Mouse (Mus musculus) midbrain, postnatal 0 days (tissue): ENCODE data around the gene Acvr1b. TPM values are rescaled to one million over a fixed set of nuclear protein-coding genes. Genes with fewer than 3 reads are reported as not detected.
A peak's percentile ranks its signal among the peaks of the same experiment; 100 is the strongest.

Experiments used
- ATAC-seq: fragments of 200-750 bp; cut with Nextera tagmentation; 2 replicates; pipeline ENCODE4 v1.8.0; 2017; ENCODE audit warnings: moderate number of reproducible peaks, mild to moderate bottlenecking, moderate TSS enrichment, moderate library complexity; ENCODE audit not compliant: low FRiP score
- DNase-seq: peaks from one replicate; pipeline ENCODE4 v3.0.0-alpha.2; 2015; ENCODE audit warnings: low spot score
- H3K27ac ChIP-seq: fragments of 300-500 bp; sonication (generic); 2 replicates; pipeline ENCODE4 v1.5.1; 2014; ENCODE audit warnings: low read depth, mild to moderate bottlenecking, low read length, mixed read lengths
- H3K27me3 ChIP-seq: fragments of 300-500 bp; sonication (generic); 2 replicates; pipeline ENCODE4 v1.6.1; 2014; ENCODE audit warnings: low read length, control low read depth, mixed read lengths; ENCODE audit not compliant: insufficient read depth
- H3K36me3 ChIP-seq: fragments of 300-500 bp; sonication (generic); 2 replicates; pipeline ENCODE4 v1.6.1; 2014; ENCODE audit warnings: low read length, control low read depth, mixed read lengths; ENCODE audit not compliant: insufficient read depth
- H3K4me1 ChIP-seq: fragments of 300-500 bp; sonication (generic); 2 replicates; pipeline ENCODE4 v1.6.1; 2014; ENCODE audit warnings: mild to moderate bottlenecking, control low read depth, antibody characterized with exemption, low read length, mixed read lengths; ENCODE audit not compliant: insufficient read depth
- H3K4me2 ChIP-seq: fragments of 300-500 bp; sonication (generic); 2 replicates; pipeline ENCODE4 v1.6.1; 2014; ENCODE audit warnings: low read depth, mild to moderate bottlenecking, low read length, mixed read lengths; ENCODE audit not compliant: poor library complexity, severe bottlenecking
- H3K4me3 ChIP-seq: fragments of 300-500 bp; sonication (generic); 2 replicates; pipeline ENCODE4 v1.5.1; 2014; ENCODE audit warnings: low read depth, mild to moderate bottlenecking, low read length, moderate library complexity
- H3K9ac ChIP-seq: fragments of 300-500 bp; sonication (generic); replicated peaks from 2 replicates; pipeline ENCODE4 v1.6.1; 2014; ENCODE audit warnings: mild to moderate bottlenecking, low read length, moderate library complexity, mixed read lengths; ENCODE audit not compliant: poor library complexity, severe bottlenecking
- H3K9me3 ChIP-seq: fragments of 300-500 bp; sonication (generic); 2 replicates; pipeline ENCODE4 v1.6.1; 2016; ENCODE audit warnings: low read length, control low read depth
- CTCF ChIP-seq: IDR thresholded peaks from 2 replicates; pipeline ENCODE4 v1.5.1; 2016; ENCODE audit warnings: antibody characterized with exemption, mild to moderate bottlenecking
- WGBS: fragments of 180-500 bp; shearing (Covaris S2); extraction: QIAGEN DNeasy Blood & Tissue Kit; methylation state at CpG from one replicate; pipeline ENCODE4 v1.1.7; 2014; 5-methylcytosine and 5-hydroxymethylcytosine counted together
- polyA plus RNA-seq: library from polyadenylated mRNA; unstranded; fragments of >200 nt; fragmentation: Nextera tagmentation; extraction: Ambion mirVana; gene quantifications from 2 replicates; pipeline ENCODE4 v1.2.1, GENCODE M21; 2015
- total RNA-seq: library from RNA; depleted of rRNA; stranded (reverse); fragments of >200 nt; gene quantifications from 2 replicates; pipeline ENCODE4 v1.2.3, GENCODE M21; 2014

The Acvr1b gene
- total and polyA plus RNA-seq, 2 experiments from 2014 or later, result 15.2 to 86.8 TPM

- H3K9me3 ChIP-seq, result no peaks in the 10 kb centered on the region
- H3K4me2 ChIP-seq, result no peak overlapping the region
- DNase-seq (no peak), ATAC-seq (no peak)
- no peak overlapping the region for H3K27ac ChIP-seq
- H3K36me3 ChIP-seq, result no peaks in the 10 kb centered on the region
- H3K4me1 ChIP-seq, result no peaks in the 10 kb centered on the region; the same call in 1 of the 2 replicates
- no peak for TF ChIP-seq CTCF
- no peak overlapping the region for H3K4me3 ChIP-seq
- H3K27me3 ChIP-seq, result no peaks in the 10 kb centered on the region
- WGBS, result 88% methylated on average over 5 of the region's 5 CpGs
- H3K9ac ChIP-seq, result no peak overlapping the region
Measured at GRCm38 (mm10) chr15:101251930-101252329, 78.1 kb downstream of the Acvr1b start.

- no peaks in the 10 kb centered on the region for H3K9me3 ChIP-seq
- H3K36me3 ChIP-seq, result no peaks in the 10 kb centered on the region
- H3K4me3 ChIP-seq, result no peak overlapping the region
- no peak for DNase-seq
- no peak overlapping the region for H3K27ac ChIP-seq
- TF ChIP-seq CTCF, result no peak
- H3K4me1 ChIP-seq, result no peaks in the 10 kb centered on the region
- H3K9ac ChIP-seq, result no peak overlapping the region
- ATAC-seq, result no peak
- 89% methylated on average over 6 of the region's 6 CpGs for WGBS
- no peaks in the 10 kb centered on the region for H3K27me3 ChIP-seq
- no peak overlapping the region for H3K4me2 ChIP-seq
Measured at GRCm38 (mm10) chr15:101252614-101253013, 78.7 kb downstream of the Acvr1b start.

GRCm38 (mm10) chr15:101253563-101253885 lies 79.7 kb downstream of the Acvr1b start:
- WGBS, result 36% methylated on average over 3 of the region's 3 CpGs
- H3K27ac ChIP-seq, result no peak overlapping the region

GRCm38 (mm10) chr15:101253886-101254795 lies 80.3 kb downstream of the Acvr1b start, which contains the start of gene Nr4a1:
Nr4a1 (plus strand) TSS chr15:101254269.
- Histone ChIP-seq H3K9ac (peak within 1 kb of the TSS; percentile 74), H3K4me2 (peak within 1 kb of the TSS; percentile 89), H3K36me3 (no peaks in the 10 kb centered on the region), H3K27me3 (no peaks in the 10 kb centered on the region), H3K27ac (no peak within 1 kb of the TSS), H3K9me3 (no peaks in the 10 kb centered on the region), H3K4me3 (peak within 1 kb of the TSS; percentile 65), H3K4me1 (no peaks in the 10 kb centered on the region)
- ATAC-seq, result peak; percentile 53
- TF ChIP-seq CTCF, result peak; percentile 31; the same call in 1 of the 2 replicates
- under 1% methylated on average over 72 of the region's 82 CpGs for WGBS
- DNase-seq, result peak; percentile 70

More at GRCm38 (mm10) chr15:101253563-101253885, 79.7 kb downstream of the Acvr1b start:
- TF ChIP-seq CTCF, result no peak
- no peak for DNase-seq
- Histone ChIP-seq H3K4me1 (no peaks in the 10 kb centered on the region), H3K9me3 (no peaks in the 10 kb centered on the region), H3K4me3 (peak overlapping the region; percentile 65), H3K27me3 (no peaks in the 10 kb centered on the region), H3K9ac (peak overlapping the region; percentile 74), H3K36me3 (no peaks in the 10 kb centered on the region), H3K4me2 (peak overlapping the region; percentile 89)
- no peak for ATAC-seq

GRCm38 (mm10) chr15:101255842-101256462 lies 82.1 kb downstream of the Acvr1b start:
- ATAC-seq, result no peak
- H3K27ac ChIP-seq, result no peak overlapping the region
- no peaks in the 10 kb centered on the region for H3K36me3 ChIP-seq
- H3K9ac ChIP-seq, result no peak overlapping the region
- TF ChIP-seq CTCF, result no peak
- no peaks in the 10 kb centered on the region for H3K9me3 ChIP-seq
- DNase-seq, result no peak
- H3K27me3 ChIP-seq, result no peaks in the 10 kb centered on the region
- H3K4me3 ChIP-seq, result no peak overlapping the region
- no peaks in the 10 kb centered on the region for H3K4me1 ChIP-seq
- WGBS, result 84% methylated on average over 7 of the region's 7 CpGs
- H3K4me2 ChIP-seq, result no peak overlapping the region
